Mouse (Mus musculus) adrenal gland (tissue): Measurements from ENCODE around the gene Prkg1.

Source experiments
- intact Hi-C: fragments of 180-260 bp; cut with DNase I; formaldehyde crosslinking; loops from one replicate; pipeline ENCODE4 v1.15.1; 2025

Prkg1 gene

GRCm38 (mm10) chr19:30516771-30517170 is 1248.1 kb downstream of the Prkg1 start:
- intact Hi-C loops = no loop called here
